Mouse (Mus musculus): ENCODE results near the gene Catip. TPM values are rescaled to one million over a fixed set of nuclear protein-coding genes. Genes with fewer than 3 reads are reported as not detected.

Catip gene
- polyA plus RNA-seq, 1 experiment from 2014 or later, result not detected

- peaks cover 27% of the 10 kb centered on the region for H3K4me1 ChIP-seq (ENCODE audit: insufficient read depth)
- TF ChIP-seq CTCF (IDR thresholded peaks at IDR 0.05; ENCODE audit: low read depth) (no peak), EP300 (IDR thresholded peaks at IDR 0.05; ENCODE audit: low read depth) (no peak)
- no peak overlapping the region for H3K9ac ChIP-seq (replicated peaks)
- 75% methylated on average over 4 of the region's 4 CpGs for WGBS (ENCODE audit: insufficient replicate concordance)
- no peaks in the 10 kb centered on the region for H3K36me3 ChIP-seq (replicated peaks; ENCODE audit: insufficient read depth, low read length)
- no peak for ATAC-seq
- DNase-seq, result no peak
- H3K4me3 ChIP-seq (ENCODE audit: low read depth, low read length), result no peak overlapping the region
- no peaks in the 10 kb centered on the region for H3K9me3 ChIP-seq (ENCODE audit: low read length)
- H3K4me2 ChIP-seq (ENCODE audit: low read depth, low read length), result no peak overlapping the region
- H3K27me3 ChIP-seq (ENCODE audit: insufficient read depth, low read length), result no peaks in the 10 kb centered on the region
- no peak overlapping the region for H3K27ac ChIP-seq (ENCODE audit: low read depth)
Measured at GRCm38 (mm10) chr1:74335033-74335432, 26.9 kb upstream of the Catip start.

GRCm38 (mm10) chr1:74335436-74336170 is 26.3 kb upstream of the Catip start:
- no peak overlapping the region for H3K9ac ChIP-seq (replicated peaks)
- ATAC-seq (no peak), DNase-seq (no peak)
- WGBS (ENCODE audit: insufficient replicate concordance), result 68% methylated on average over 6 of the region's 6 CpGs
- peaks cover 27% of the 10 kb centered on the region for H3K4me1 ChIP-seq (ENCODE audit: insufficient read depth)
- H3K9me3 ChIP-seq (ENCODE audit: low read length), result no peaks in the 10 kb centered on the region
- H3K4me2 ChIP-seq (ENCODE audit: low read depth, low read length), result no peak overlapping the region
- no peak overlapping the region for H3K27ac ChIP-seq (ENCODE audit: low read depth)
- no peak for TF ChIP-seq EP300 (IDR thresholded peaks at IDR 0.05; ENCODE audit: low read depth)
- TF ChIP-seq CTCF (IDR thresholded peaks at IDR 0.05; ENCODE audit: low read depth), result no peak
- no peaks in the 10 kb centered on the region for H3K27me3 ChIP-seq (ENCODE audit: insufficient read depth, low read length)
- no peak overlapping the region for H3K4me3 ChIP-seq (ENCODE audit: low read depth, low read length)
- no peaks in the 10 kb centered on the region for H3K36me3 ChIP-seq (replicated peaks; ENCODE audit: insufficient read depth, low read length)

GRCm38 (mm10) chr1:74337241-74337771 is 24.6 kb upstream of the Catip start:
- 88% methylated on average over 3 of the region's 3 CpGs for WGBS (ENCODE audit: insufficient replicate concordance)

GRCm38 (mm10) chr1:74338013-74338412 is 23.9 kb upstream of the Catip start:
- H3K4me2 ChIP-seq (ENCODE audit: low read depth, low read length), result no peak overlapping the region
- H3K9me3 ChIP-seq (ENCODE audit: low read length), result no peaks in the 10 kb centered on the region
- no peaks in the 10 kb centered on the region for H3K27me3 ChIP-seq (ENCODE audit: insufficient read depth, low read length)
- WGBS (ENCODE audit: insufficient replicate concordance), result 60% methylated on average over 5 of the region's 5 CpGs
- H3K9ac ChIP-seq (replicated peaks), result no peak overlapping the region
- ATAC-seq, result no peak
- peaks cover 3% of the 10 kb centered on the region for H3K4me1 ChIP-seq (ENCODE audit: insufficient read depth)
- no peak overlapping the region for H3K4me3 ChIP-seq (ENCODE audit: low read depth, low read length)
- DNase-seq, result no peak
- TF ChIP-seq EP300 (IDR thresholded peaks at IDR 0.05; ENCODE audit: low read depth), result no peak
- TF ChIP-seq CTCF (IDR thresholded peaks at IDR 0.05; ENCODE audit: low read depth), result no peak
- H3K36me3 ChIP-seq (replicated peaks; ENCODE audit: insufficient read depth, low read length), result no peaks in the 10 kb centered on the region
- no peak overlapping the region for H3K27ac ChIP-seq (ENCODE audit: low read depth)

More at GRCm38 (mm10) chr1:74337241-74337771, 24.6 kb upstream of the Catip start:
- peaks cover 10% of the 10 kb centered on the region for H3K4me1 ChIP-seq (ENCODE audit: insufficient read depth)
- no peak overlapping the region for H3K4me3 ChIP-seq (ENCODE audit: low read depth, low read length)
- no peak overlapping the region for H3K27ac ChIP-seq (ENCODE audit: low read depth)
- DNase-seq, result no peak
- H3K9ac ChIP-seq (replicated peaks), result no peak overlapping the region
- no peak overlapping the region for H3K4me2 ChIP-seq (ENCODE audit: low read depth, low read length)
- no peak for TF ChIP-seq CTCF (IDR thresholded peaks at IDR 0.05; ENCODE audit: low read depth)
- no peak for TF ChIP-seq EP300 (IDR thresholded peaks at IDR 0.05; ENCODE audit: low read depth)
- no peaks in the 10 kb centered on the region for H3K9me3 ChIP-seq (ENCODE audit: low read length)
- no peaks in the 10 kb centered on the region for H3K27me3 ChIP-seq (ENCODE audit: insufficient read depth, low read length)
- no peak for ATAC-seq
- no peaks in the 10 kb centered on the region for H3K36me3 ChIP-seq (replicated peaks; ENCODE audit: insufficient read depth, low read length)

- Histone ChIP-seq H3K36me3 (replicated peaks; ENCODE audit: insufficient read depth, low read length) (no peaks in the 10 kb centered on the region), H3K27me3 (ENCODE audit: insufficient read depth, low read length) (no peaks in the 10 kb centered on the region), H3K4me2 (ENCODE audit: low read depth, low read length) (no peak overlapping the region), H3K4me3 (ENCODE audit: low read depth, low read length) (no peak overlapping the region), H3K4me1 (ENCODE audit: insufficient read depth) (peaks cover 5% of the 10 kb centered on the region; the same call in 1 of the 2 replicates), H3K9me3 (ENCODE audit: low read length) (no peaks in the 10 kb centered on the region), H3K27ac (ENCODE audit: low read depth) (no peak overlapping the region), H3K9ac (replicated peaks) (no peak overlapping the region)
- WGBS (ENCODE audit: insufficient replicate concordance), result 70% methylated on average over 4 of the region's 4 CpGs
- ATAC-seq (no peak), DNase-seq (no peak)
- TF ChIP-seq CTCF (IDR thresholded peaks at IDR 0.05; ENCODE audit: low read depth) (no peak), EP300 (IDR thresholded peaks at IDR 0.05; ENCODE audit: low read depth) (no peak)
Measured at GRCm38 (mm10) chr1:74338626-74339025, 23.3 kb upstream of the Catip start.

GRCm38 (mm10) chr1:74339917-74340316 is 22.0 kb upstream of the Catip start:
- WGBS (ENCODE audit: insufficient replicate concordance), result 84% methylated on average over 9 of the region's 9 CpGs
- Histone ChIP-seq H3K27me3 (ENCODE audit: insufficient read depth, low read length) (no peaks in the 10 kb centered on the region), H3K36me3 (replicated peaks; ENCODE audit: insufficient read depth, low read length) (no peaks in the 10 kb centered on the region), H3K9ac (replicated peaks) (no peak overlapping the region), H3K4me1 (ENCODE audit: insufficient read depth) (peaks cover 6% of the 10 kb centered on the region; the same call in 1 of the 2 replicates), H3K27ac (ENCODE audit: low read depth) (no peak overlapping the region), H3K4me3 (ENCODE audit: low read depth, low read length) (no peak overlapping the region), H3K9me3 (ENCODE audit: low read length) (no peaks in the 10 kb centered on the region), H3K4me2 (ENCODE audit: low read depth, low read length) (no peak overlapping the region)
- ATAC-seq (no peak), DNase-seq (no peak)
- no peak for TF ChIP-seq CTCF (IDR thresholded peaks at IDR 0.05; ENCODE audit: low read depth)
- TF ChIP-seq EP300 (IDR thresholded peaks at IDR 0.05; ENCODE audit: low read depth), result no peak
